Mouse (Mus musculus) limb, embryonic 10.5 days (tissue): ENCODE results near the gene Psmc1. TPM values are rescaled to one million over a fixed set of nuclear protein-coding genes. Genes with fewer than 3 reads are reported as not detected.

Experiments used
- DNase-seq: peaks from one replicate; pipeline ENCODE4 v3.0.0-alpha.2; 2017; ENCODE audit warnings: low spot score
- H3K27ac ChIP-seq: fragments of 300-500 bp; sonication (generic); 2 replicates; pipeline ENCODE4 v1.5.1; 2016; ENCODE audit warnings: mild to moderate bottlenecking
- H3K27me3 ChIP-seq: fragments of 300-500 bp; sonication (generic); 2 replicates; pipeline ENCODE4 v1.6.1; 2016; ENCODE audit warnings: low read depth, mild to moderate bottlenecking; ENCODE audit not compliant: poor library complexity, severe bottlenecking
- H3K36me3 ChIP-seq: fragments of 300-500 bp; sonication (generic); 2 replicates; pipeline ENCODE4 v1.6.1; 2016; ENCODE audit warnings: mild to moderate bottlenecking, moderate library complexity
- H3K4me1 ChIP-seq: fragments of 300-500 bp; sonication (generic); 2 replicates; pipeline ENCODE4 v1.6.1; 2016
- H3K4me3 ChIP-seq: fragments of 300-500 bp; sonication (generic); 2 replicates; pipeline ENCODE4 v1.5.1; 2016; ENCODE audit warnings: mild to moderate bottlenecking, moderate library complexity
- H3K9me3 ChIP-seq: fragments of 300-500 bp; sonication (generic); replicated peaks from 2 replicates; pipeline ENCODE4 v1.6.1; 2016; ENCODE audit warnings: mild to moderate bottlenecking
- WGBS: fragments of 180-500 bp; shearing (Covaris S2); methylation state at CpG from one replicate; pipeline ENCODE4 v1.1.7; 2016; 5-methylcytosine and 5-hydroxymethylcytosine counted together
- polyA plus RNA-seq: library from polyadenylated mRNA; unstranded; fragments of >200 nt; fragmentation: Nextera tagmentation; extraction: Ambion mirVana; gene quantifications from 2 replicates; pipeline ENCODE4 v1.2.1, GENCODE M21; 2016

Gene Psmc1
- polyA plus RNA-seq, 1 experiment from 2014 or later = 399 TPM

GRCm38 (mm10) chr12:100128522-100128921 lies 18.6 kb downstream of the Psmc1 start:
- peak overlapping the region; percentile 72 for H3K27ac ChIP-seq
- peaks cover 98% of the 10 kb centered on the region for H3K36me3 ChIP-seq
- no peak overlapping the region for H3K4me3 ChIP-seq
- no peaks in the 10 kb centered on the region for H3K9me3 ChIP-seq
- 71% methylated on average over 6 of the region's 6 CpGs for WGBS
- DNase-seq = no peak
- peaks cover 18% of the 10 kb centered on the region for H3K4me1 ChIP-seq
- no peaks in the 10 kb centered on the region for H3K27me3 ChIP-seq

GRCm38 (mm10) chr12:100128961-100129360 lies 19.0 kb downstream of the Psmc1 start:
- WGBS = 82% methylated on average over 8 of the region's 8 CpGs
- H3K9me3 ChIP-seq = no peaks in the 10 kb centered on the region
- DNase-seq = no peak
- peaks cover 98% of the 10 kb centered on the region for H3K36me3 ChIP-seq
- no peak overlapping the region for H3K4me3 ChIP-seq
- peak overlapping the region; percentile 72 for H3K27ac ChIP-seq
- H3K4me1 ChIP-seq = peaks cover 18% of the 10 kb centered on the region
- no peaks in the 10 kb centered on the region for H3K27me3 ChIP-seq

- no peaks in the 10 kb centered on the region for H3K27me3 ChIP-seq
- peaks cover 98% of the 10 kb centered on the region for H3K36me3 ChIP-seq
- WGBS = 94% methylated on average over 9 of the region's 9 CpGs
- no peak overlapping the region for H3K4me3 ChIP-seq
- DNase-seq = no peak
- no peaks in the 10 kb centered on the region for H3K9me3 ChIP-seq
- no peak overlapping the region for H3K27ac ChIP-seq
- peaks cover 18% of the 10 kb centered on the region for H3K4me1 ChIP-seq
Observed at GRCm38 (mm10) chr12:100131167-100131566, 21.2 kb downstream of the Psmc1 start.

- no peaks in the 10 kb centered on the region for H3K9me3 ChIP-seq
- H3K36me3 ChIP-seq = peaks cover 98% of the 10 kb centered on the region
- no peak overlapping the region for H3K4me3 ChIP-seq
- no peak overlapping the region for H3K27ac ChIP-seq
- peak; percentile 78 for DNase-seq
- H3K4me1 ChIP-seq = peaks cover 18% of the 10 kb centered on the region
- no peaks in the 10 kb centered on the region for H3K27me3 ChIP-seq
- 59% methylated on average over 8 of the region's 8 CpGs for WGBS
Observed at GRCm38 (mm10) chr12:100131655-100132054, 21.7 kb downstream of the Psmc1 start.

- Histone ChIP-seq H3K27me3 (no peaks in the 10 kb centered on the region), H3K4me1 (no peaks in the 10 kb centered on the region), H3K36me3 (peaks cover 96% of the 10 kb centered on the region), H3K27ac (no peak overlapping the region), H3K9me3 (no peaks in the 10 kb centered on the region), H3K4me3 (no peak overlapping the region)
- 93% methylated on average over 11 of the region's 11 CpGs for WGBS
- no peak for DNase-seq
Observed at GRCm38 (mm10) chr12:100134395-100134936, 24.5 kb downstream of the Psmc1 start.

- Histone ChIP-seq H3K9me3 (no peaks in the 10 kb centered on the region), H3K36me3 (peaks cover 96% of the 10 kb centered on the region), H3K4me1 (no peaks in the 10 kb centered on the region), H3K27me3 (no peaks in the 10 kb centered on the region), H3K27ac (no peak overlapping the region), H3K4me3 (no peak overlapping the region)
- no peak for DNase-seq
- WGBS = 90% methylated on average over 3 of the region's 3 CpGs
Observed at GRCm38 (mm10) chr12:100135117-100135516, 25.2 kb downstream of the Psmc1 start.

- H3K4me1 ChIP-seq = no peaks in the 10 kb centered on the region
- DNase-seq = no peak
- no peaks in the 10 kb centered on the region for H3K9me3 ChIP-seq
- H3K36me3 ChIP-seq = peaks cover 96% of the 10 kb centered on the region
- H3K4me3 ChIP-seq = no peak overlapping the region
- whole genome bisulfite sequencing = 94% methylated on average over 11 of the region's 11 CpGs
- no peaks in the 10 kb centered on the region for H3K27me3 ChIP-seq
- no peak overlapping the region for H3K27ac ChIP-seq
Observed at GRCm38 (mm10) chr12:100142848-100143523, 33.0 kb downstream of the Psmc1 start.

- no peak overlapping the region for H3K4me3 ChIP-seq
- H3K36me3 ChIP-seq = peaks cover 96% of the 10 kb centered on the region
- H3K27ac ChIP-seq = no peak overlapping the region
- 96% methylated on average over 9 of the region's 9 CpGs for WGBS
- no peaks in the 10 kb centered on the region for H3K4me1 ChIP-seq
- no peaks in the 10 kb centered on the region for H3K27me3 ChIP-seq
- no peak for DNase-seq
- no peaks in the 10 kb centered on the region for H3K9me3 ChIP-seq
Observed at GRCm38 (mm10) chr12:100143737-100144136, 33.8 kb downstream of the Psmc1 start.

- Histone ChIP-seq H3K4me3 (no peak overlapping the region), H3K27ac (no peak overlapping the region), H3K9me3 (no peaks in the 10 kb centered on the region), H3K4me1 (no peaks in the 10 kb centered on the region), H3K27me3 (no peaks in the 10 kb centered on the region), H3K36me3 (peaks cover 96% of the 10 kb centered on the region)
- 90% methylated on average over 5 of the region's 5 CpGs for WGBS
- DNase-seq = no peak
Observed at GRCm38 (mm10) chr12:100144269-100144668, 34.3 kb downstream of the Psmc1 start.

GRCm38 (mm10) chr12:100152466-100152865 lies 42.5 kb downstream of the Psmc1 start:
- H3K9me3 ChIP-seq = no peaks in the 10 kb centered on the region
- peaks cover 55% of the 10 kb centered on the region for H3K36me3 ChIP-seq
- no peak overlapping the region for H3K27ac ChIP-seq
- no peaks in the 10 kb centered on the region for H3K27me3 ChIP-seq
- H3K4me1 ChIP-seq = no peaks in the 10 kb centered on the region
- no peak overlapping the region for H3K4me3 ChIP-seq
- no peak for DNase-seq
- 94% methylated on average over 7 of the region's 7 CpGs for WGBS

GRCm38 (mm10) chr12:100159261-100159975 lies 49.5 kb downstream of the Psmc1 start, which contains the start of gene Nrde2:
Gene Nrde2, minus strand, starts transcription at chr12:100159653.
- Histone ChIP-seq H3K4me3 (peak within 1 kb of the TSS; percentile 58), H3K27ac (peak within 1 kb of the TSS; percentile 91), H3K4me1 (peaks cover 7% of the 10 kb centered on the region; the same call in 1 of the 2 replicates), H3K36me3 (peaks cover 12% of the 10 kb centered on the region; the same call in 1 of the 2 replicates), H3K27me3 (no peaks in the 10 kb centered on the region), H3K9me3 (no peaks in the 10 kb centered on the region)
- WGBS = under 1% methylated on average over 26 of the region's 26 CpGs
- DNase-seq = peak; percentile 89

- Histone ChIP-seq H3K4me3 (no peak overlapping the region), H3K4me1 (peaks cover 12% of the 10 kb centered on the region), H3K27ac (no peak overlapping the region), H3K27me3 (no peaks in the 10 kb centered on the region), H3K9me3 (no peaks in the 10 kb centered on the region), H3K36me3 (no peaks in the 10 kb centered on the region)
- WGBS = 83% methylated on average over 7 of the region's 7 CpGs
- no peak for DNase-seq
Observed at GRCm38 (mm10) chr12:100164991-100165500, 55.1 kb downstream of the Psmc1 start.

GRCm38 (mm10) chr12:100166177-100166576 lies 56.2 kb downstream of the Psmc1 start:
- Histone ChIP-seq H3K27me3 (no peaks in the 10 kb centered on the region), H3K27ac (no peak overlapping the region), H3K9me3 (no peaks in the 10 kb centered on the region), H3K4me3 (no peak overlapping the region), H3K36me3 (no peaks in the 10 kb centered on the region), H3K4me1 (peaks cover 12% of the 10 kb centered on the region)
- peak; percentile 51 for DNase-seq
- 29% methylated on average over 3 of the region's 3 CpGs for WGBS
